Mouse (Mus musculus) liver, embryonic 12.5 days (tissue): ENCODE results near the gene Sox5. TPM values are rescaled to one million over a fixed set of nuclear protein-coding genes. Genes with fewer than 3 reads are reported as not detected.

Experiments used
- ATAC-seq: fragments of 200-750 bp; cut with Nextera tagmentation; 2 replicates; pipeline ENCODE4 v1.8.0; 2017; ENCODE audit warnings: moderate number of reproducible peaks, mild to moderate bottlenecking, moderate library complexity
- H3K27ac ChIP-seq: fragments of 300-500 bp; sonication (generic); 2 replicates; pipeline ENCODE4 v1.5.1; 2016; ENCODE audit warnings: mild to moderate bottlenecking
- H3K27me3 ChIP-seq: fragments of 300-500 bp; sonication (generic); replicated peaks from 2 replicates; pipeline ENCODE4 v1.6.1; 2016; ENCODE audit warnings: mild to moderate bottlenecking, moderate library complexity
- H3K36me3 ChIP-seq: fragments of 300-500 bp; sonication (generic); 2 replicates; pipeline ENCODE4 v1.6.1; 2016; ENCODE audit warnings: mild to moderate bottlenecking, moderate library complexity
- H3K4me1 ChIP-seq: fragments of 300-500 bp; sonication (generic); 2 replicates; pipeline ENCODE4 v1.6.1; 2016
- H3K4me2 ChIP-seq: fragments of 300-500 bp; sonication (generic); 2 replicates; pipeline ENCODE4 v1.6.1; 2016; ENCODE audit warnings: mild to moderate bottlenecking, moderate library complexity
- H3K4me3 ChIP-seq: fragments of 300-500 bp; sonication (generic); 2 replicates; pipeline ENCODE4 v1.5.1; 2016; ENCODE audit warnings: mild to moderate bottlenecking, moderate library complexity
- H3K9ac ChIP-seq: fragments of 300-500 bp; sonication (generic); 2 replicates; pipeline ENCODE4 v1.6.1; 2016; ENCODE audit warnings: mild to moderate bottlenecking, moderate library complexity
- H3K9me3 ChIP-seq: fragments of 300-500 bp; sonication (generic); replicated peaks from 2 replicates; pipeline ENCODE4 v1.6.1; 2016; ENCODE audit warnings: mild to moderate bottlenecking, moderate library complexity
- WGBS: fragments of 180-500 bp; shearing (Covaris S2); methylation state at CpG from one replicate; pipeline ENCODE4 v1.1.7; 2016; ENCODE audit not compliant: insufficient replicate concordance; 5-methylcytosine and 5-hydroxymethylcytosine counted together
- polyA plus RNA-seq: library from polyadenylated mRNA; unstranded; fragments of >200 nt; fragmentation: Nextera tagmentation; extraction: Ambion mirVana; gene quantifications from 2 replicates; pipeline ENCODE4 v1.2.1, GENCODE M21; 2016

The Sox5 gene
- polyA plus RNA-seq, 1 experiment from 2014 or later, result 6.2 TPM

DNA sequence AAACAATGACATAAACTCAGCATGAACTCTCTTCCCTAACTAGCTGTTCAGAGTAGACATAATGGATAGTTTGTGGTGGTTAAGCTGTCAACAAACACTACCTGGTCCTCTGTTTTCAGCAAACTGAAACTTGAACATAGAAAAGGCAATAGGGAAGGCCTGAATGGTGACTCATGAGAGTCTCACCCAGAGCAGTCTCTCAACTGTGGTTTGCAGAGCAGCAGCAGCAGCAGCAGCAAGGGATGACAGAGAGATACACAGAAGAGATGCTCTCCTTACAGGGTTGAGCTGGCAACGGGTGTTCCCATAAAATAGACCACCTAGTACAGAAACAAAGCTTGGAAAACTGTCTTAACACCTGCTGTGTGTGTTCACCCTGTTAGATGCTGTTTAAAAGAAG lies 661.8 kb downstream of the Sox5 start:
- Histone ChIP-seq H3K4me3 (no peak overlapping the region), H3K9ac (no peak overlapping the region), H3K27ac (no peak overlapping the region), H3K27me3 (no peaks in the 10 kb centered on the region), H3K4me2 (no peak overlapping the region), H3K9me3 (no peaks in the 10 kb centered on the region), H3K36me3 (no peaks in the 10 kb centered on the region), H3K4me1 (no peaks in the 10 kb centered on the region)
- 56% methylated on average over 1 of the region's 1 CpGs for WGBS
- no peak for ATAC-seq

DNA sequence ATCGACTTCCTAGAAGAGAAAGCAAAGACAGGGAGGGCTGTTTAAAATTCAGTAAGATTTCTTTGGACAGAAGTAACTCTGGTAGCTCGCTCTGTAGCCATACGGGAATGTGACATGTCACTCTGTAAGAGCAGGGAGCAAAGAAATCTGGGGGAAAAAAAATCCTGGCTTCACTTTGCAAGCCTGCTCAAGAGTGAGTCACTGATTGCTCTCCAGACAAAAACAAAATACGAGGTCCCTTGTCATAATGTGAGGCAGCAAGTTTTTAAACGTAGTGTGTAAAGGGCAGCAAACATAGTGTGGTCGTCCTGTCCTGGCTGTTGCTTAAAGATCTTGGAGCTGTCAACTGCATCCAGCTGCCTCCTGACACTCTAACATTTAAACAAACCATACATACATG lies 665.1 kb downstream of the Sox5 start:
- Histone ChIP-seq H3K36me3 (no peaks in the 10 kb centered on the region), H3K4me2 (no peak overlapping the region), H3K27me3 (no peaks in the 10 kb centered on the region), H3K27ac (no peak overlapping the region), H3K4me3 (no peak overlapping the region), H3K4me1 (no peaks in the 10 kb centered on the region), H3K9ac (no peak overlapping the region), H3K9me3 (no peaks in the 10 kb centered on the region)
- WGBS, result 57% methylated on average over 6 of the region's 6 CpGs
- ATAC-seq, result no peak

DNA sequence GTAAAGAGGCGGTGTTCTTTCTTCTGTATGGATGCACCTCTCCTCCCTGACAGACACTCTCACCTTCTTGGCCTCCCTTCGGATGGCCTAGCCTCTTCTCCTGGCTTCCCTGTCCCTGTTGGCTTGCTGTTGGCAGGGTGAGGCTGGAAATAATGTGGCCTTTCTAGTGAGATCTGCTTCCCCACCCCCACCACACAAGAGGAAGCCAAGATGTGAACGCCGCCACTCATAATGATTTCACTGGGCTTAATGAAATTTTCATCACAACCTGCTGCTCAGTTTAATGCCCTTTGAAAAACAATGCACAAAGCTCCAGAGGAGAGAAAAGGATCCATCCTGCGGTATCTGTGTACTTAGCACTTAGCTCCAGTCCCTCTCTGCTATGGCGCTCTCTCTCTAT lies 670.2 kb downstream of the Sox5 start:
- Histone ChIP-seq H3K27ac (no peak overlapping the region), H3K4me1 (no peaks in the 10 kb centered on the region), H3K27me3 (no peaks in the 10 kb centered on the region), H3K4me3 (no peak overlapping the region), H3K9ac (no peak overlapping the region), H3K4me2 (no peak overlapping the region), H3K36me3 (no peaks in the 10 kb centered on the region), H3K9me3 (no peaks in the 10 kb centered on the region)
- no peak for ATAC-seq
- 81% methylated on average over 6 of the region's 6 CpGs for WGBS

DNA sequence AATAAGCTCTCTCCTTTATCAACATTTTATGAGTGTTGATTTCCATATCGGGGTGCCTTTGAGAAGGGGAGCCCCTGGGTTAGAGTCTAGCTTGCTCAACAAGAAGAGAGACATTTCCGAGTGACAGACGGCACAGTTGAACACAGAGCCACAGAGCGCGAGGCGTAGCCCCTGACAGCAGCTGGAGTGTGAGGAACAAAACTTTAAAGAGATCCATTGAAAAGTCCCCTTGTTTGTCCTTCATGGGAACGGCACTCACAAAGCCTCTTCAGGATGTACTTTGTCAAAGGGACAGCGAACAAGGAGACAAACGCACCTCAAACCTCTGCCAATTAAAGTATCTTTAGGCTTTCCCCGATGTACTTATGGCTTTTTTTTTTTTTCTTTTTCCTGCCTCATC lies 674.9 kb downstream of the Sox5 start:
- Histone ChIP-seq H3K4me3 (no peak overlapping the region), H3K36me3 (no peaks in the 10 kb centered on the region), H3K9me3 (no peaks in the 10 kb centered on the region), H3K27ac (no peak overlapping the region), H3K4me2 (no peak overlapping the region), H3K4me1 (no peaks in the 10 kb centered on the region), H3K9ac (no peak overlapping the region), H3K27me3 (no peaks in the 10 kb centered on the region)
- ATAC-seq, result no peak
- WGBS, result 79% methylated on average over 10 of the region's 10 CpGs

DNA sequence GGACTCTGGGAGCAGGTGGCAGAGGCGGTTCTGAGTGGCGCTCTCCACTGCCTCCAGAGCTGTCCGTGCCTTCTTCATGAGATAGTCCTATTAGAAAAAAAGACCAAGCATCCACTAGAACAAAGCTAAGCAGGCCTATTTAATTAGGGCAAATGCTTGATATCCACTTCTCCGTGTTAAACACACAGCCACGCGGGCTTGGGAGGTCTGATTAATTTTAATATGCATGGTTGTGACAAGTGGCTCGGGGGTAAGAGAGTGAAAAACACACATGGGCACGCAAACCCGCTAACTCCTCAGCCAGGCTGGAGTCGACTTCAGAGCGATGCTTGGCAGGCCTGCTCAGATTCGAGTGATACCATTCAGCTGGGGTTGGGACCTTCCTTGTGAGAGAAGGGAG lies 676.1 kb downstream of the Sox5 start:
- Histone ChIP-seq H3K9me3 (0 out of 2 replicates have a peak, but pooled peaks cover 3% of the 10 kb centered on the region), H3K27me3 (no peaks in the 10 kb centered on the region), H3K27ac (no peak overlapping the region), H3K4me2 (no peak overlapping the region), H3K4me1 (no peaks in the 10 kb centered on the region), H3K36me3 (peaks cover 2% of the 10 kb centered on the region; the same call in 1 of the 2 replicates), H3K9ac (no peak overlapping the region), H3K4me3 (no peak overlapping the region)
- WGBS, result 76% methylated on average over 12 of the region's 12 CpGs
- ATAC-seq, result no peak

DNA sequence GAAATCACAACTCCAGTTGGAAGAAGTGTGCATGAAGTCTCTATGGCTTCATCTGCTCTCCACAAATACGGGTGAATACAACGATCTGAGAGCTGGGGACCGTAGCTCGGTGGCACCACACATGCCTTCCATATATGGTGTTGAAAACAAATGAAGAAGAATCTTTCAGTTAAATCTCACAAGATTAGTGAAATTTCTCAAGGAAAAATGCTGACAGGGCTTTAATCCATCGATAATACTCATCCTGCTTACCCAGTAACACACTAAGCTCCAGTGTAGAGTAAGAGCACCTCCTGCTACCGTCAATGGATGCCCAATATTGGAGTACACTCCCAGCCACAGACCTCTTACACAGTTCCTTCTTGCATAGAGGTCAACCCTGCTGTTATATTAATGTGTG lies 678.2 kb downstream of the Sox5 start:
- no peak overlapping the region for H3K4me3 ChIP-seq
- WGBS, result 69% methylated on average over 6 of the region's 6 CpGs
- peaks cover 2% of the 10 kb centered on the region; the same call in 1 of the 2 replicates for H3K36me3 ChIP-seq
- 0 out of 2 replicates have a peak, but pooled peaks cover 3% of the 10 kb centered on the region for H3K9me3 ChIP-seq
- no peaks in the 10 kb centered on the region for H3K27me3 ChIP-seq
- no peaks in the 10 kb centered on the region for H3K4me1 ChIP-seq
- H3K27ac ChIP-seq, result no peak overlapping the region
- H3K9ac ChIP-seq, result no peak overlapping the region
- no peak overlapping the region for H3K4me2 ChIP-seq
- ATAC-seq, result no peak

DNA sequence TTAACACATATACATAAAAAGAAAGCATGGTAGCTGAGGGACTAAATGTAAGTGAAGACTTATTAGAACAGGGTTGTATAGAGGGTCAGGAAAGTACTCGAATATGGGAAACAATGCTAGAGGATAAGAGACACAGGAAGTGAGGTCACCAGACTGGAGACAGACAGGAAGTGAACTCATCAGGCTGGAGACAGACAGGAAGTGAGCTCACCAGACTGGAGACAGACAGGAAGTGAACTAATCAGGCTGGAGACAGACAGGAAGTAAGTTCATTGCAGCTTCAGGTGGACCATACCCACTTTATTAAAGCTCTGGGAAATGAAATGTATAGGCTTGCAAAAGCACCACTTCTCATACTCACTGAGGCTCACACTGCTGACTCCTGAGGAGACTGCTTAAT lies 680.9 kb downstream of the Sox5 start:
- Histone ChIP-seq H3K9ac (no peak overlapping the region), H3K27ac (no peak overlapping the region), H3K4me1 (no peaks in the 10 kb centered on the region), H3K4me2 (no peak overlapping the region), H3K4me3 (no peak overlapping the region), H3K9me3 (0 out of 2 replicates have a peak, but pooled peaks cover 3% of the 10 kb centered on the region), H3K36me3 (peaks cover 2% of the 10 kb centered on the region; the same call in 1 of the 2 replicates), H3K27me3 (no peaks in the 10 kb centered on the region)
- 35% methylated on average over 1 of the region's 1 CpGs for WGBS
- ATAC-seq, result no peak

DNA sequence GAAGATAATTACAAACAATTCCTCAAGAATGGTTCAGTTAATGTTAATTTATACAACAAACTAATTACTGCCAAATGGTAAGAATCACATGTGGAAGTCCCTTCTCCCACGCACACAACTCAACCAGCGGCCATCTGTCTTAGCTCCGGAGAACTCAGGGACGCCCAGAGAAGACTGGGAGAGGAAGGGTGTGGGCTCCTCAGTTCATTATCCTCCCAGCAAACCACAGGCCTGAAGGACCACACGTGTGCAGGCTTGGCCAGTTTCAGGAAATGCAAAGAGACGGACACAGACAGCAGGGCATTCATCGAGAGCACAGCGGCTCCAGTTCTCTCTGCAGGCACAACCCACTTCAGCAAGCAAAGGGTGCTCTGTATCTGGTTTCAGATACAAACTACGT lies 683.7 kb downstream of the Sox5 start:
- Histone ChIP-seq H3K27ac (no peak overlapping the region), H3K4me3 (no peak overlapping the region), H3K9me3 (0 out of 2 replicates have a peak, but pooled peaks cover 3% of the 10 kb centered on the region), H3K27me3 (no peaks in the 10 kb centered on the region), H3K4me2 (no peak overlapping the region), H3K36me3 (peaks cover 2% of the 10 kb centered on the region; the same call in 1 of the 2 replicates), H3K4me1 (no peaks in the 10 kb centered on the region), H3K9ac (no peak overlapping the region)
- no peak for ATAC-seq
- 26% methylated on average over 9 of the region's 9 CpGs for WGBS

DNA sequence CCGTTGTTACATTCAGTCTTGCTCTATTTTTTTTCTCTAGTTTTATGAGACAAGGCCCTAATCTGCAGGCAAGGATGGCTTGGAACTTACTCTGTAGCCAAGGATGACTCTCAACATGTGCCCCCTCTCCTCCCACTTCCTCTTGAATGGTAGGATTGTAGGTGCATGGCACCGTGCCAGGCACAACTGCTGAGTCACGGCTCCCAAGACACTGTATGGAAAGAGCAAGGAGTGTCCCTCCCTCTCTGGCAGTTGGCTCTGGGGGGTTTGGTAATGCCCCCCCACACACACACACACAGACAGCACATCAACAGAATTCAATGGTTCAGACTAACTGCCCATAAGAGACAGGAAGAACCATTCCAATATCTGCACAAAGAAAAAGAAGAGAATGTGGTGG lies 693.5 kb downstream of the Sox5 start:
- H3K36me3 ChIP-seq, result no peaks in the 10 kb centered on the region
- no peak overlapping the region for H3K9ac ChIP-seq
- H3K4me2 ChIP-seq, result no peak overlapping the region
- H3K27me3 ChIP-seq, result no peaks in the 10 kb centered on the region
- no peak overlapping the region for H3K27ac ChIP-seq
- no peak overlapping the region for H3K4me3 ChIP-seq
- ATAC-seq, result no peak; the same call in 1 of the 2 replicates
- no peaks in the 10 kb centered on the region for H3K4me1 ChIP-seq
- WGBS, result 71% methylated on average over 3 of the region's 3 CpGs
- no peaks in the 10 kb centered on the region for H3K9me3 ChIP-seq

DNA sequence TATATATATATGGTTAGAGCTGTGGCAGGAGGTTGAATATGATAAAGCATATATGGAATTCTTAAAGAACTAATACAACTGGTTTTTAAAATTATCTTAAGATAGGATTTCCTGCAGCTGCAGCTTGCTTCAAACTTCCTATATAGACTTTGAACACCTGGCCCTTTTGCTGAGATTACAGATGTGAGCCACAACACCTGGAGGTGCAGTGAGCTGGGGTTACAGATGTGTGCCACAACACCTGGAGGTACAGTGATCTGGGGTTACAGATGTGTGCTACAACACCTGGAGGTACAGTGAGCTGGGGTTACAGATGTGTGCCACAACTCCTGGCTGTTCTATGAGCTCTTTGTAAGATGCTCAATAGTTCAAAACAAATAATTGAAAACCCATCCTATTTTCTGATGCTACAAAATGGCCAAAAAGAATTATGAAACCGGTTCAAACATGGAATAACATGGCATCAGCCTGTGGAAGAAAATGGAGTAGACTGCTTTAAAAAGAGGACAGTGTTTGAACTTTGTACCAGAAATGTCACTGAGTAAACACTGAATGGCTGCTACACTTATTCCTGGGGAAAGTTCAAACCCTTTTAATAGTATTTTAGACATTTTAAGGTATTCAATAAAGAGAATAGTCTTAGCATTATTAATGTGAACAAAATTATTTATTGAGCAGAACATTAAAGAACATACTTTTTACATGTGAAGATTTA lies 695.5 kb downstream of the Sox5 start:
- no peak overlapping the region for H3K27ac ChIP-seq
- WGBS, result 48% methylated on average over 1 of the region's 1 CpGs
- no peak for ATAC-seq
- no peak overlapping the region for H3K9ac ChIP-seq
- no peak overlapping the region for H3K4me2 ChIP-seq
- no peaks in the 10 kb centered on the region for H3K27me3 ChIP-seq
- no peak overlapping the region for H3K4me3 ChIP-seq
- no peaks in the 10 kb centered on the region for H3K36me3 ChIP-seq
- H3K9me3 ChIP-seq, result no peaks in the 10 kb centered on the region
- no peaks in the 10 kb centered on the region for H3K4me1 ChIP-seq

DNA sequence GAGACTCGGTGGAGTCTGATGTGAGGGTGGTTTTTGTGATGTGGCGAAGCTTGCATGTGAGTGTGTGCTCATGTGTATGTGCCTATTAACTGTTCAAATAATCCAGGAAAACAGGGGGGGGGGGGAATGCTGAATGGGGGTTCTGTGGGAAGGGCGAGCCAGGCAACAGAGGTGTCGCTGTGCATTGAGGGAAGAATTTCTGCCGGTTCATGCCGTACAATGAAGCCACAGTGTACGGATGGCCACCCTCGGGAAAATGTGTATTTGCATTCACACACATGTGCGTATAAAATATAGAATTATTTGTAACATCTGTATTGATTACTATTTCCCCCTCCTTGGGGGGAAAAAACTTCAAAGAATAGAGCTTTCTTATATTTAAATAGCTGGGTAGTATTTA lies 699.5 kb downstream of the Sox5 start:
- no peak overlapping the region for H3K4me3 ChIP-seq
- no peak overlapping the region for H3K9ac ChIP-seq
- no peak overlapping the region for H3K27ac ChIP-seq
- WGBS, result 82% methylated on average over 9 of the region's 9 CpGs
- no peak for ATAC-seq
- H3K4me2 ChIP-seq, result no peak overlapping the region
- no peaks in the 10 kb centered on the region for H3K4me1 ChIP-seq
- H3K27me3 ChIP-seq, result no peaks in the 10 kb centered on the region
- no peaks in the 10 kb centered on the region for H3K9me3 ChIP-seq
- H3K36me3 ChIP-seq, result no peaks in the 10 kb centered on the region

DNA sequence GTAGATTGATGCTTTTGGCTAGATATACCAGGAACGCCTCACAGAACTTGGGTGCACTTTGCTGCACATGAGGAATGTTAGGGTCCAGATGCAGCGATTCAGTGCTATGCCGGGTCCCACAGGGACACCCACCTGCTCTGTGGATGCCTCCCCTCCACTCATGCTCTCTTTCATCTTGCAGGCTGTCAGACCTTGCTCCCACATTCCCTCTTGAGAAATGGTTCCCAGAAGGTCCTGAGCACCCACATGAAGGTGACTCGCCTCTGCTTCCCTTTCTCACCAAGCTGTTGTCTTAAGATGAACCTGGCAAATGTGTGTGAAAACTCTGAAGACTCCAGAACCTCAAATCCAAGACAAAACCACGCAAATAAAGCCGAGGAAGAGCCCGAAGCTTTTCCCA lies 704.0 kb downstream of the Sox5 start:
- WGBS, result 77% methylated on average over 7 of the region's 7 CpGs
- H3K36me3 ChIP-seq, result no peaks in the 10 kb centered on the region
- H3K4me3 ChIP-seq, result no peak overlapping the region
- no peak overlapping the region for H3K4me2 ChIP-seq
- H3K9ac ChIP-seq, result no peak overlapping the region
- no peak for ATAC-seq
- H3K27ac ChIP-seq, result no peak overlapping the region
- H3K9me3 ChIP-seq, result no peaks in the 10 kb centered on the region
- no peaks in the 10 kb centered on the region for H3K4me1 ChIP-seq
- H3K27me3 ChIP-seq, result no peaks in the 10 kb centered on the region

DNA sequence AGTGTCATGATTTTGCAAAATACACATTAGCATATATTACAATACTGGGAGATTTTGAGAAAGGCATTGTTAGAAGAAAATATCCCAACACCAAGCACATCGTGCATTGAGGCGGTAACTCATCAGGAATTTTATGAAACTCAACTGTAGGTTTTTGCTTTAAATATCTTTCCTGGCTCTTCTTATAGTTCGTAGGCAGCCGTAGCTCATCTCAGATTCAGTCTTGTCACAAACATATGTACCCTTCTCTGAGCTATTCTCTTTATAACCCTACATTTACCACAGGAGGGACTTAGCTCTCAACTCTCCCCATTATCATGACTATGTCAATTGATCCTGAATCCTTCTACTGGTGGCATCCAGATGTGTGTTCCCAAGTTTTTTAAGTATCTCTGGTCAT lies 705.4 kb downstream of the Sox5 start:
- Histone ChIP-seq H3K4me3 (no peak overlapping the region), H3K4me1 (no peaks in the 10 kb centered on the region), H3K4me2 (no peak overlapping the region), H3K36me3 (no peaks in the 10 kb centered on the region), H3K27ac (no peak overlapping the region), H3K27me3 (no peaks in the 10 kb centered on the region), H3K9ac (no peak overlapping the region), H3K9me3 (no peaks in the 10 kb centered on the region)
- 78% methylated on average over 4 of the region's 4 CpGs for WGBS
- no peak for ATAC-seq
